13 mouse cellular contexts compared by ENCODE assay signal in the genomic region with DNA sequence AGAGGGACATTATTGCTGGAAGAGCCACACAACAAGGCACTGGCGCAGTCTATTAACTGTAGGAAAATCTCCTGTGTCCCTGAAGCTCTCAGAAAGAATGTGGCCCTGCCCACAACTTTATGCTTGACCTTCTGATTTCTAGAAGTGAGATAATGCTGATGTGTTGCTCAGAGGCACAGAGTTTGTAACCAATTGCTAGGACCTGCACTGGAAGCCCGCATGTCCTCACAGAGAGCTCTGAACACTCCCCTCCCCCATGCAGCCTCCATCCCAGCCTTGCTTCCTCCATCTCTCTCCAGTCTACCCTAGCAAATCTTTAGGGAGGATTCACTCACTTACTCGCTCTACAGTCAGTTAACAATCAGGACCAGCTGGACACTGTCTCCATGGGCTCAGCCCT.
"Had no signal": no experiment of that assay in that cellular context is flagged by ENCODE, and none has a peak within 500 bp of the region (broad histone marks: within the 10 kb centered on the region; RNA-seq: fewer than 3 reads in every experiment).

No protein-coding gene starts in this region.

- H3K4me3 ChIP-seq: limb, embryonic 13.5 days; midbrain, embryonic 12.5 days; neural tube, embryonic 13.5 days had no signal

- H3K4me1 ChIP-seq: limb, embryonic 13.5 days; midbrain, embryonic 12.5 days had no signal

- DNase-seq: kidney, adult 8-10 months; kidney, postnatal 36 days; layer of hippocampus, adult 9-11 months; layer of hippocampus, postnatal 36 days; lung, adult 2 months; right cerebral cortex, postnatal 4 days; spleen, adult 18-20 months; thymus, postnatal 4 days had no signal

- H3K36me3 ChIP-seq: limb, embryonic 13.5 days; midbrain, embryonic 12.5 days; neural tube, embryonic 13.5 days had no signal

- H3K27ac ChIP-seq: kidney, postnatal 0 days; limb, embryonic 13.5 days; liver, embryonic 14.5 days; midbrain, embryonic 12.5 days; neural tube, embryonic 13.5 days had no signal

- H3K9ac ChIP-seq: limb, embryonic 13.5 days; liver, embryonic 14.5 days; midbrain, embryonic 12.5 days; neural tube, embryonic 13.5 days had no signal

- H3K27me3 ChIP-seq: limb, embryonic 13.5 days; midbrain, embryonic 12.5 days; neural tube, embryonic 13.5 days had no signal
